Mouse (Mus musculus) cerebellum, postnatal 25 days (tissue): ENCODE measurements around the gene Zfp362.
A peak's percentile ranks its signal among the peaks of the same experiment; 100 is the strongest.

Experiments
- DNase-seq, 2 experiments: peaks; one replicate each; pipeline ENCODE4 v3.0.0; 2021; ENCODE audit warnings: mixed read lengths in 2 of 2

The Zfp362 gene

GRCm38 (mm10) chr4:128729033-128729708, 76.7 kb downstream of the Zfp362 start:
- DNase-seq: peak; percentile 81 to 82

DNA sequence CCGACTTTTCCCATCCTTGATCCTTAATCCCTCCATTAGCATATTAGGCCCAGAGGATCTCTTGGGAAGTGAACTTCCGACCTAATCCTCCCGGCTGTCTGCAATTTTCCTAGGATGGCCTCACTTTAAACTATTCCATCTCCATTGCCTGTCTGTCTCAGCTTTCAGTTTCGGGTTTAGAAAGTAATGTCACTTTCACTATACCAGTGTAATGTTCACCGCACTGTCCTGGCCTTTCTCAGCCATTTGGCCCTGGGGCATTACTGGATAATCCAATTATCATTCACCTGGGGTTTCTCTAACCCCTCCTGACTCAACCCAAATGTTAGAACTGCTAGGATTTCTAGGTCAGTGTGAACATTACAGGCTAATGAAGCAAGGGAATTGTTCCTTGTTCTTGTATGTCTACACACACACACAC, 77.4 kb downstream of the Zfp362 start:
- no peak for DNase-seq

- peak in 1 of 2 experiments; percentile 76 for DNase-seq
Measured at GRCm38 (mm10) chr4:128727721-128728430, 78.0 kb downstream of the Zfp362 start.

GRCm38 (mm10) chr4:128727019-128727720, 78.7 kb downstream of the Zfp362 start:
- peak; percentile 89 to 95 for DNase-seq

GRCm38 (mm10) chr4:128724059-128724458, 81.8 kb downstream of the Zfp362 start:
- peak; percentile 86 to 90 for DNase-seq

DNA sequence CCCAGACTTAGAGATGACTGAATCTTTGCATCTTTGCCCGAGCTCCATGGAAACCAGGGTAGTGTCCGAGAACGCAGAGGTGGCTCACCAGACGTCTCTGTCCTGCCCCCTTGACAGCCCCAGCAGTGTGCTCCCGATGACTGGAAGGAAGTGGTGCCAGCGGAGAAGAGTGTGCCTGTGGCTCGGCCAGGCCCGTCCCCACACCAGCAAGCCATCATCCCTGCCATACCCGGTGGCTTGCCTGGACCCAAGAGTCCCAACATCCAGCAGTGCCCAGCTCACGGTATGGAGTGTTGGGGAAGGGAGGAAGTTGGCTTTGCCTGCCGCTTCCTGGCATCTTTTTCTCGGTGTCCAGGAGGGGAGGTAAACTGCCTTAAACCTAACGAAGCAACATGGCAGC, 82.4 kb downstream of the Zfp362 start:
- peak in 1 of 2 experiments; percentile 54 for DNase-seq
